Mouse (Mus musculus): ENCODE measurements around the gene Uggt2. TPM values are rescaled to one million over a fixed set of nuclear protein-coding genes. Genes with fewer than 3 reads are reported as not detected.
A peak's percentile ranks its signal among the peaks of the same experiment; 100 is the strongest.
"Not testable (repeated sequence)": the region's sequence is repeated elsewhere in the genome, so short reads cannot be mapped to it uniquely, and the experiment has no call there.

The Uggt2 gene
- polyA plus RNA-seq, 2 experiments = 14.9 to 36.0 TPM

DNA sequence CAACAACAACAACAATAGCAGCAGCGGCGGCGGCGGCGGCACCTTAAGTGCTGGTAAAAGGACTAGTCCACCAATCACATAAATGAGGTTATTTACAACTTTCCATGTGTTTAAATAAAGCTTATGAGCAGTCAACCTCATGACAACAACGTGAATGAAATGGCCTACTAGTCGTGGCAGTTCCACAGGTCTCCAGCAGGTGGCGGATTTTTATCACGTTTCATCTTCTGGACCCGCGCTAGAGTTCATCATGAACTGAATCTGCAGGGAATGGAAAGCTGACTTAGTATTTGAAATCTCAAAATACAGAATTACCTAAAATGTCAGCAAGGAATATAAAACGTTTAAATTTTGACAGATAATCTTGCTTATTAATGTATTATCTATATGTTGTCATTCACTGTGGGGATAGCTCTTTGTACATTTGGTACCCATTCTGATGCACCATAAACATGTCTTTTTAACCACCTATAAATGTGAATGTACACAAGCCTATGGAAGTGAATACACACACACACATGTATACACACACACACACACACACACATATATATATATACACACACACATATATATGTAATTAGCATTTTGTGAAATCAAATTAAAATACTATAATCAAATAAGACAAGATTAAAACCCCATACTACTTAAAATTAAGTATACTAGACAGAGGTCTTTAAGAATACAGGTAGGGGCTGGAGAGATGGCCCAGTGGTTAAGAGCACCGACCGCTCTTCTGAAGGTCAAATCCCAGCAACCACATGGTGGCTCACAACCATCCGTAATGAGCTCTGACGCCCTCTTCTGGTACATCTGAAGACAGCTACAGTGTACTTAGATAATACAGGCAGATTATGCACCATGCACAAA is 112.3 kb downstream of the Uggt2 start:
- Histone ChIP-seq H3K4me3 (replicated peaks; ENCODE audit: low read length) (no peak overlapping the region), H3K36me3 (ENCODE audit: control insufficient read depth, insufficient read depth, low read length) (peaks cover 40% of the 10 kb centered on the region), H3K9ac (ENCODE audit: low read depth, low read length, severe bottlenecking) (no peak overlapping the region), H3K9me3 (ENCODE audit: control insufficient read depth, low read length) (no peaks in the 10 kb centered on the region), H3K4me2 (replicated peaks; ENCODE audit: low read depth, low read length, severe bottlenecking) (no peak overlapping the region), H3K27ac (replicated peaks; ENCODE audit: low read depth, low read length) (no peak overlapping the region), H3K4me1 (ENCODE audit: control insufficient read depth, insufficient read depth, low read length) (no peaks in the 10 kb centered on the region), H3K27me3 (ENCODE audit: control insufficient read depth, insufficient read depth, low read length) (no peaks in the 10 kb centered on the region)
- DNase-seq (ENCODE audit: low spot score) (peak; percentile 81), ATAC-seq (ENCODE audit: low FRiP score, low read depth) (peak; percentile 13; the same call in 1 of the 2 replicates)
- no peak for TF ChIP-seq POLR2A (IDR thresholded peaks at IDR 0.05; ENCODE audit: borderline replicate concordance, extremely low read depth, insufficient read depth, insufficient read length)
- 41% methylated on average over 16 of the region's 16 CpGs for WGBS

- no peak overlapping the region for H3K4me2 ChIP-seq (replicated peaks; ENCODE audit: low read depth, low read length, severe bottlenecking)
- ATAC-seq (ENCODE audit: low FRiP score, low read depth) (no peak), DNase-seq (ENCODE audit: low spot score) (no peak)
- H3K9me3 ChIP-seq (ENCODE audit: control insufficient read depth, low read length) = no peaks in the 10 kb centered on the region
- TF ChIP-seq POLR2A (IDR thresholded peaks at IDR 0.05; ENCODE audit: borderline replicate concordance, extremely low read depth, insufficient read depth, insufficient read length) = no peak
- H3K36me3 ChIP-seq (ENCODE audit: control insufficient read depth, insufficient read depth, low read length) = peaks cover 58% of the 10 kb centered on the region
- no peaks in the 10 kb centered on the region for H3K4me1 ChIP-seq (ENCODE audit: control insufficient read depth, insufficient read depth, low read length)
- H3K27ac ChIP-seq (replicated peaks; ENCODE audit: low read depth, low read length) = no peak overlapping the region
- no peak overlapping the region for H3K9ac ChIP-seq (ENCODE audit: low read depth, low read length, severe bottlenecking)
- H3K4me3 ChIP-seq (replicated peaks; ENCODE audit: low read length) = no peak overlapping the region
- no peaks in the 10 kb centered on the region for H3K27me3 ChIP-seq (ENCODE audit: control insufficient read depth, insufficient read depth, low read length)
- 92% methylated on average over 4 of the region's 4 CpGs for WGBS
Observed at GRCm38 (mm10) chr14:118984161-118984560, 115.1 kb downstream of the Uggt2 start.

DNA sequence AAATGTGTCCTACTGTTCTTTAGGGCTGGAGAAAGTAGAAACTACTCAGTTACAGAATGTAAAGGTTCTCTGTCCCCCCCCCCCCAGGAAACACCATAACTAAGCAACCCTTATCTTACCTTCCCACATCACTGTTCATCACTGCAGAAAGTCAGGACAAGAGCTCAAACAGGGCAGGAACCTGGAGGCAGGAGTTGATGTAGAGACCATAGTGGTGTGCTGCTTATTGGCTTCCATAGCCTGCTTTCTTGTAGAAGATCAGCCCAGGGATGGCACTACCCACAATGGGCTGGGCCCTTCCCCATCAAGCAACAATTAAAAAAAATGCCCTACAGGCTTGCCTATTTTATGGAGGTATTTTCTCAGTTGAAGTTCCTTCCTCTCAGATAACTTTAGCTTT is 115.8 kb downstream of the Uggt2 start:
- DNase-seq (ENCODE audit: low spot score) (no peak), ATAC-seq (ENCODE audit: low FRiP score, low read depth) (no peak)
- Histone ChIP-seq H3K4me2 (replicated peaks; ENCODE audit: low read depth, low read length, severe bottlenecking) (no peak overlapping the region), H3K9ac (ENCODE audit: low read depth, low read length, severe bottlenecking) (no peak overlapping the region), H3K9me3 (ENCODE audit: control insufficient read depth, low read length) (no peaks in the 10 kb centered on the region), H3K27ac (replicated peaks; ENCODE audit: low read depth, low read length) (no peak overlapping the region), H3K4me1 (ENCODE audit: control insufficient read depth, insufficient read depth, low read length) (no peaks in the 10 kb centered on the region), H3K4me3 (replicated peaks; ENCODE audit: low read length) (no peak overlapping the region), H3K36me3 (ENCODE audit: control insufficient read depth, insufficient read depth, low read length) (peaks cover 56% of the 10 kb centered on the region), H3K27me3 (ENCODE audit: control insufficient read depth, insufficient read depth, low read length) (no peaks in the 10 kb centered on the region)
- no peak for TF ChIP-seq POLR2A (IDR thresholded peaks at IDR 0.05; ENCODE audit: borderline replicate concordance, extremely low read depth, insufficient read depth, insufficient read length)

DNA sequence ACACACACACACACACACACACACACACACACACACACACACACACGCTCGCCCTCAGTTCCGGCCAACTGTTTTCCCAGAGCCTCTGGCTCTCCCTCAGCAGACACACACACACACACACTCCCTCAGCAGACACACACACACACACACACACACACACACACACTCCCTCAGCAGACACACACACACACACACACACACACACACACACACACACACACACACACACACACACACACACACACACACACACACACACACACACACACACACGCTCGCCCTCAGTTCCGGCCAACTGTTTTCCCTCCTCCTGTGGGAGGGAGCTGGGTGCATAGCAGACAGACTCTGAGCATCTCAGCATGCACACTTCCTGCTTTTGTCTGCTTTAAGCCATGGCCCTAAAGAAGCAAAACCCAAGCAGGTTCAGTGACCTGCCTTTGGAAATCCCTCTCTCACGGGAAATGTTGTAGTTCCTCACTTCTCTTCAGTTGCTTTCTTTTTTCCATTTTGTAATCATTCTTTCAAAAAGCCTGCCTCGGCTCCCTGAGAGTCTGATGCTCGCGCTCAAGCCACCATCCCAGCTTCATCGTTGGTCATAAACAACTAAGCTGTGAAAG is 116.7 kb downstream of the Uggt2 start:
- H3K4me3 ChIP-seq (replicated peaks; ENCODE audit: low read length); H3K9ac ChIP-seq (ENCODE audit: low read depth, low read length, severe bottlenecking); DNase-seq (ENCODE audit: low spot score); H3K9me3 ChIP-seq (ENCODE audit: control insufficient read depth, low read length); H3K27ac ChIP-seq (replicated peaks; ENCODE audit: low read depth, low read length); H3K4me1 ChIP-seq (ENCODE audit: control insufficient read depth, insufficient read depth, low read length); ATAC-seq (ENCODE audit: low FRiP score, low read depth); H3K27me3 ChIP-seq (ENCODE audit: control insufficient read depth, insufficient read depth, low read length); H3K4me2 ChIP-seq (replicated peaks; ENCODE audit: low read depth, low read length, severe bottlenecking): not testable (repeated sequence)
- peaks cover 65% of the 10 kb centered on the region for H3K36me3 ChIP-seq (ENCODE audit: control insufficient read depth, insufficient read depth, low read length)
- 74% methylated on average over 11 of the region's 11 CpGs for WGBS

GRCm38 (mm10) chr14:118981711-118982428 is 117.4 kb downstream of the Uggt2 start:
- H3K9ac ChIP-seq (ENCODE audit: low read depth, low read length, severe bottlenecking); H3K4me3 ChIP-seq (replicated peaks; ENCODE audit: low read length); H3K9me3 ChIP-seq (ENCODE audit: control insufficient read depth, low read length); H3K27me3 ChIP-seq (ENCODE audit: control insufficient read depth, insufficient read depth, low read length); ATAC-seq (ENCODE audit: low FRiP score, low read depth); H3K27ac ChIP-seq (replicated peaks; ENCODE audit: low read depth, low read length); H3K4me1 ChIP-seq (ENCODE audit: control insufficient read depth, insufficient read depth, low read length); DNase-seq (ENCODE audit: low spot score); H3K4me2 ChIP-seq (replicated peaks; ENCODE audit: low read depth, low read length, severe bottlenecking): not testable (repeated sequence)
- H3K36me3 ChIP-seq (ENCODE audit: control insufficient read depth, insufficient read depth, low read length) = peaks cover 70% of the 10 kb centered on the region
- 83% methylated on average over 5 of the region's 6 CpGs for WGBS
